29 mouse cellular contexts compared by ENCODE assay signal in genomic region chr12:52307331-52307982, GRCm38 (mm10).
DNase-seq lines count a peak whose midpoint lies in the region; ATAC-seq and TF ChIP-seq lines count a peak whose summit lies in the region.
"Had no signal": no experiment of that assay in that cellular context is flagged by ENCODE, and none has a peak within 500 bp of the region (broad histone marks: within the 10 kb centered on the region; RNA-seq: fewer than 3 reads in every experiment).

No protein-coding gene starts in this region.

- WGBS in lung, postnatal 0 days, result 55% methylated on average over 10 of the region's 10 CpGs
- 85% methylated on average over 10 of the region's 10 CpGs for WGBS in hindbrain, embryonic 14.5 days

- no peaks in the 10 kb centered on the region for H3K9me3 ChIP-seq in lung, postnatal 0 days (ENCODE audit: low read length)
- H3K9me3 ChIP-seq in hindbrain, embryonic 14.5 days (ENCODE audit: control insufficient read depth, low read length), result 0 out of 2 replicates have a peak, but pooled peaks cover 3% of the 10 kb centered on the region
- H3K9me3 ChIP-seq: hindbrain, embryonic 15.5 days; kidney, embryonic 15.5 days; limb, embryonic 12.5 days had no signal

- no peak for TF ChIP-seq CTCF in lung, postnatal 0 days (IDR thresholded peaks at IDR 0.05)

- H3K4me2 ChIP-seq in lung, postnatal 0 days (replicated peaks; ENCODE audit: low read depth, low read length), result no peak overlapping the region
- no peak overlapping the region for H3K4me2 ChIP-seq in hindbrain, embryonic 14.5 days (replicated peaks)
- H3K4me2 ChIP-seq: forebrain, embryonic 13.5 days; heart, embryonic 11.5 days; hindbrain, embryonic 15.5 days; kidney, embryonic 15.5 days; limb, embryonic 12.5 days; neural tube, embryonic 12.5 days had no signal

- no peaks in the 10 kb centered on the region for H3K36me3 ChIP-seq in lung, postnatal 0 days (ENCODE audit: insufficient read depth, low read length)
- no peaks in the 10 kb centered on the region for H3K36me3 ChIP-seq in hindbrain, embryonic 14.5 days (replicated peaks; ENCODE audit: control insufficient read depth, insufficient read depth)
- H3K36me3 ChIP-seq: hindbrain, embryonic 15.5 days; kidney, embryonic 15.5 days; limb, embryonic 12.5 days; neural tube, embryonic 12.5 days had no signal

- H3K9ac ChIP-seq in lung, postnatal 0 days (replicated peaks; ENCODE audit: low read depth), result no peak overlapping the region
- H3K9ac ChIP-seq in hindbrain, embryonic 14.5 days, result no peak overlapping the region
- H3K9ac ChIP-seq: forebrain, embryonic 13.5 days; hindbrain, embryonic 15.5 days; kidney, embryonic 15.5 days; limb, embryonic 12.5 days; liver, embryonic 14.5 days; neural tube, embryonic 12.5 days had no signal

- ATAC-seq in lung, postnatal 0 days, result 0 out of 2 replicates have a peak, but pooled peaks have one; percentile 8
- ATAC-seq in common myeloid progenitor, adult 5-6 weeks (replicated peaks; ENCODE audit: low read depth, poor library complexity, severe bottlenecking), result peak; percentile 50; the same call in 1 of the 2 replicates
- peak; percentile 94 for ATAC-seq in megakaryocyte, adult 5-6 weeks (ENCODE audit: poor library complexity, severe bottlenecking)
- no peak for ATAC-seq in hindbrain, embryonic 14.5 days (ENCODE audit: low FRiP score)
- ATAC-seq: forebrain, embryonic 13.5 days; inflammation-experienced regulatory T-cells, adult 6 months; midbrain, embryonic 16.5 days had no signal

- no peaks in the 10 kb centered on the region for H3K4me1 ChIP-seq in lung, postnatal 0 days (ENCODE audit: insufficient read depth, low read depth, low read length)
- no peaks in the 10 kb centered on the region for H3K4me1 ChIP-seq in hindbrain, embryonic 14.5 days (replicated peaks; ENCODE audit: control insufficient read depth, insufficient read depth, low read length)
- H3K4me1 ChIP-seq: forebrain, embryonic 13.5 days; hindbrain, embryonic 15.5 days; kidney, embryonic 15.5 days; limb, embryonic 12.5 days; neural tube, embryonic 12.5 days had no signal

- DNase-seq in lung, postnatal 0 days (ENCODE audit: low spot score), result peak; percentile 17
- no peak for DNase-seq in lung, adult 18-20 months
- no peak for DNase-seq in thymus, adult 18-20 months
- no peak for DNase-seq in layer of hippocampus, adult 9-11 months
- DNase-seq in hindbrain, embryonic 14.5 days (ENCODE audit: low spot score), result no peak
- DNase-seq: adrenal gland, postnatal 36 days; B cell, adult 2 months; cerebellum, adult 8-10 months; cerebellum, postnatal 25 days; gastrocnemius, postnatal 14 days; heart, adult 11 months; heart, postnatal 4 days; kidney, adult 18-20 months; kidney, postnatal 36 days; lung, postnatal 4 days; thymus, postnatal 4 days had no signal

- no peak overlapping the region for H3K27ac ChIP-seq in lung, postnatal 0 days (ENCODE audit: low read length)
- H3K27ac ChIP-seq in hindbrain, embryonic 14.5 days, result no peak overlapping the region
- H3K27ac ChIP-seq: forebrain, embryonic 13.5 days; hindbrain, embryonic 15.5 days; kidney, embryonic 15.5 days; left cerebral cortex, adult 2 months; limb, embryonic 12.5 days; liver, embryonic 14.5 days; neural tube, embryonic 12.5 days had no signal

- no peak for TF ChIP-seq EP300 in lung, postnatal 0 days (IDR thresholded peaks at IDR 0.05)

- no peak overlapping the region for H3K4me3 ChIP-seq in lung, postnatal 0 days (ENCODE audit: low read depth, low read length)
- H3K4me3 ChIP-seq in hindbrain, embryonic 14.5 days (replicated peaks; ENCODE audit: low read length), result no peak overlapping the region
- H3K4me3 ChIP-seq: forebrain, embryonic 13.5 days; hindbrain, embryonic 15.5 days; kidney, embryonic 15.5 days; left cerebral cortex, adult 2 months; limb, embryonic 12.5 days; myocyte; neural tube, embryonic 12.5 days had no signal

- no peaks in the 10 kb centered on the region for H3K27me3 ChIP-seq in lung, postnatal 0 days (replicated peaks; ENCODE audit: insufficient read depth, low read length)
- no peaks in the 10 kb centered on the region for H3K27me3 ChIP-seq in hindbrain, embryonic 14.5 days (ENCODE audit: control insufficient read depth, insufficient read depth, low read length)
- H3K27me3 ChIP-seq: forebrain, embryonic 13.5 days; hindbrain, embryonic 15.5 days; kidney, embryonic 15.5 days; limb, embryonic 12.5 days; neural tube, embryonic 12.5 days had no signal
